Mouse (Mus musculus): ENCODE data around the gene Zfhx3. TPM values are rescaled to one million over a fixed set of nuclear protein-coding genes. Genes with fewer than 3 reads are reported as not detected.

The Zfhx3 gene
- polyA plus RNA-seq, 1 experiment from 2014 or later, result 8.4 TPM

DNA sequence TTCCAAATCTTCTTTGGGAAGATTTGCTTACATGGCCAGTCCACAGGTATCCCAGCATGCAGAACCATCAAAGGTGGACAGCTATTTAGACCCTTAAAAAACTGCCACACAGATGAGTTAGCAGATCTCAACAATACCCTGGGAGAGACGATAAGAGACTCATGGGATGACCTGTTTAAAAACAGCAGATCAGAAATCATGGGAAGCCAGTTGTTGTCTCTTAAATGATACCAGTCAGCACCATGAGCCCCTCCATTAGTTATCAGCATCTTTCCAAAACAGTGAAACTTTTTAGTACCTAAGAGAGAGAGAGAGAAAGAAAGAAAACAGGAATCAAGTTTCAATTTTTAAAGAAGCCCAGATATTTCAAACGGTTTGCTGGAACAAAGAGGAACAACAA lies 1051.7 kb downstream of the Zfhx3 start:
- Histone ChIP-seq H3K36me3 (ENCODE audit: control insufficient read depth, insufficient read depth, low read length) (no peaks in the 10 kb centered on the region), H3K27me3 (ENCODE audit: control insufficient read depth, insufficient read depth, low read length) (no peaks in the 10 kb centered on the region), H3K4me2 (no peak overlapping the region), H3K27ac (ENCODE audit: low read depth, low read length) (no peak overlapping the region), H3K4me1 (ENCODE audit: control insufficient read depth, insufficient read depth, low read length) (no peaks in the 10 kb centered on the region), H3K9me3 (replicated peaks; ENCODE audit: control insufficient read depth, low read length) (no peaks in the 10 kb centered on the region), H3K9ac (ENCODE audit: low read depth, low read length) (no peak overlapping the region), H3K4me3 (ENCODE audit: low read depth, low read length) (no peak overlapping the region)
- 47% methylated on average over 2 of the region's 2 CpGs for WGBS (ENCODE audit: insufficient replicate concordance)
- no peak for ATAC-seq (replicated peaks; ENCODE audit: insufficient number of reproducible peaks, low FRiP score, low TSS enrichment)

GRCm38 (mm10) chr8:108994880-108995279 lies 1052.4 kb downstream of the Zfhx3 start:
- Histone ChIP-seq H3K4me3 (ENCODE audit: low read depth, low read length) (no peak overlapping the region), H3K4me2 (no peak overlapping the region), H3K27me3 (ENCODE audit: control insufficient read depth, insufficient read depth, low read length) (no peaks in the 10 kb centered on the region), H3K9ac (ENCODE audit: low read depth, low read length) (no peak overlapping the region), H3K9me3 (replicated peaks; ENCODE audit: control insufficient read depth, low read length) (no peaks in the 10 kb centered on the region), H3K36me3 (ENCODE audit: control insufficient read depth, insufficient read depth, low read length) (no peaks in the 10 kb centered on the region), H3K27ac (ENCODE audit: low read depth, low read length) (no peak overlapping the region), H3K4me1 (ENCODE audit: control insufficient read depth, insufficient read depth, low read length) (no peaks in the 10 kb centered on the region)
- WGBS (ENCODE audit: insufficient replicate concordance), result 87% methylated on average over 5 of the region's 5 CpGs
- ATAC-seq (replicated peaks; ENCODE audit: insufficient number of reproducible peaks, low FRiP score, low TSS enrichment), result no peak

GRCm38 (mm10) chr8:108997334-108997733 lies 1054.9 kb downstream of the Zfhx3 start:
- 44% methylated on average over 3 of the region's 3 CpGs for WGBS (ENCODE audit: insufficient replicate concordance)
- Histone ChIP-seq H3K4me3 (ENCODE audit: low read depth, low read length) (no peak overlapping the region), H3K4me2 (no peak overlapping the region), H3K4me1 (ENCODE audit: control insufficient read depth, insufficient read depth, low read length) (no peaks in the 10 kb centered on the region), H3K9me3 (replicated peaks; ENCODE audit: control insufficient read depth, low read length) (no peaks in the 10 kb centered on the region), H3K27ac (ENCODE audit: low read depth, low read length) (no peak overlapping the region), H3K9ac (ENCODE audit: low read depth, low read length) (no peak overlapping the region), H3K27me3 (ENCODE audit: control insufficient read depth, insufficient read depth, low read length) (no peaks in the 10 kb centered on the region), H3K36me3 (ENCODE audit: control insufficient read depth, insufficient read depth, low read length) (no peaks in the 10 kb centered on the region)
- ATAC-seq (replicated peaks; ENCODE audit: insufficient number of reproducible peaks, low FRiP score, low TSS enrichment), result no peak

DNA sequence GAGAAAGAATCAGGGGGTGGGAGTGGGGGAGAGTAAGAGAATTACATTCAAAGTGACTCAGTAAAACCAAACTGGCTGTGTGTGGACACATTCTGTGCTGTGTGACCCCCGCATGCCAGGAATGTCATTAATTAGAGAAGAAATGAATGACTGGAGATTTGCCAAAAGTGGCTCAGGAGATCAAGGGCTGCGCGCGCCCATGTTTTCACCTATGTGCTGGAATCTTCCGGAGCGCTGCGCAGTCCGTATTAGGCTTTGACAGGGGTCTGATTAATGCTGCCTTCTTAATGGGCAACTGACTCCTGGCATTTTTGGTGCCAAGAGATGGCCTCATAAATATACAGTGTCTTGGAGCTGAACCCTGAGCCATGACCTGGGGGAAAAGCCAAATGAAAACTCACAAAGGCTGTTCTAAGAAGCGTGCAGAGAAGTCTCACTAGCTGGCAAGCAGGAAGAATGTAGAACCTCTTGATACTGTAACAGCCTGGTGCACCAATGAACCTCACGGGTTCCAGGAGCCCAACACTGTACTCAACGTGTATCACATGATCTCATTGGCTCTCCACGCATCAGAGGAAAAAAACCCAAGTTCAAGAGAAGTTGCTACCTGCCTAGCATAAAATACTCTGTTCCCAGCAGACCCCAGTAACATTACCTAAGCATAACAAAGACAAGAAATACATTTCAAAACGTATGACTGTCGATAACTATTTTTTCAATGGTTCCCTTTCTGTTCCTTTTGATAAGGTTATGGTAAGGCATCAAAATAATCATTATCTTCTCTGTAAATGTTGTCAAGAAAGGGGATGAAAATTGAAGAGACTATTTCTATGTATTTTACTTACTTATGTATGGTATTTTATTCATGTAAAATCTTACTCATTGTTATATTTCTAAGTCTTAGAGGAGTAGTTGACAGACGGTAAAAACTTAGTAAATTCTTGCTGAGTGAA lies 1057.1 kb downstream of the Zfhx3 start:
- Histone ChIP-seq H3K27ac (ENCODE audit: low read depth, low read length) (no peak overlapping the region), H3K36me3 (ENCODE audit: control insufficient read depth, insufficient read depth, low read length) (no peaks in the 10 kb centered on the region), H3K9ac (ENCODE audit: low read depth, low read length) (no peak overlapping the region), H3K4me3 (ENCODE audit: low read depth, low read length) (no peak overlapping the region), H3K4me2 (no peak overlapping the region), H3K27me3 (ENCODE audit: control insufficient read depth, insufficient read depth, low read length) (no peaks in the 10 kb centered on the region), H3K4me1 (ENCODE audit: control insufficient read depth, insufficient read depth, low read length) (no peaks in the 10 kb centered on the region), H3K9me3 (replicated peaks; ENCODE audit: control insufficient read depth, low read length) (no peaks in the 10 kb centered on the region)
- 76% methylated on average over 15 of the region's 15 CpGs for WGBS (ENCODE audit: insufficient replicate concordance)
- ATAC-seq (replicated peaks; ENCODE audit: insufficient number of reproducible peaks, low FRiP score, low TSS enrichment), result no peak

- WGBS (ENCODE audit: insufficient replicate concordance), result 64% methylated on average over 9 of the region's 9 CpGs
Observed at GRCm38 (mm10) chr8:109001031-109001430, 1058.6 kb downstream of the Zfhx3 start.

GRCm38 (mm10) chr8:109001923-109002322 lies 1059.5 kb downstream of the Zfhx3 start:
- Histone ChIP-seq H3K27me3 (ENCODE audit: control insufficient read depth, insufficient read depth, low read length) (no peaks in the 10 kb centered on the region), H3K36me3 (ENCODE audit: control insufficient read depth, insufficient read depth, low read length) (no peaks in the 10 kb centered on the region), H3K9ac (ENCODE audit: low read depth, low read length) (no peak overlapping the region), H3K4me2 (no peak overlapping the region), H3K4me3 (ENCODE audit: low read depth, low read length) (no peak overlapping the region), H3K27ac (ENCODE audit: low read depth, low read length) (no peak overlapping the region), H3K4me1 (ENCODE audit: control insufficient read depth, insufficient read depth, low read length) (no peaks in the 10 kb centered on the region), H3K9me3 (replicated peaks; ENCODE audit: control insufficient read depth, low read length) (no peaks in the 10 kb centered on the region)
- 80% methylated on average over 5 of the region's 5 CpGs for WGBS (ENCODE audit: insufficient replicate concordance)
- no peak for ATAC-seq (replicated peaks; ENCODE audit: insufficient number of reproducible peaks, low FRiP score, low TSS enrichment)

More at GRCm38 (mm10) chr8:109001031-109001430, 1058.6 kb downstream of the Zfhx3 start:
- Histone ChIP-seq H3K27ac (ENCODE audit: low read depth, low read length) (no peak overlapping the region), H3K4me2 (no peak overlapping the region), H3K4me1 (ENCODE audit: control insufficient read depth, insufficient read depth, low read length) (no peaks in the 10 kb centered on the region), H3K27me3 (ENCODE audit: control insufficient read depth, insufficient read depth, low read length) (no peaks in the 10 kb centered on the region), H3K4me3 (ENCODE audit: low read depth, low read length) (no peak overlapping the region), H3K9me3 (replicated peaks; ENCODE audit: control insufficient read depth, low read length) (no peaks in the 10 kb centered on the region), H3K36me3 (ENCODE audit: control insufficient read depth, insufficient read depth, low read length) (no peaks in the 10 kb centered on the region), H3K9ac (ENCODE audit: low read depth, low read length) (no peak overlapping the region)
- ATAC-seq (replicated peaks; ENCODE audit: insufficient number of reproducible peaks, low FRiP score, low TSS enrichment), result no peak

GRCm38 (mm10) chr8:109006986-109007385 lies 1064.5 kb downstream of the Zfhx3 start:
- Histone ChIP-seq H3K4me3 (ENCODE audit: low read depth, low read length) (no peak overlapping the region), H3K4me2 (no peak overlapping the region), H3K4me1 (ENCODE audit: control insufficient read depth, insufficient read depth, low read length) (no peaks in the 10 kb centered on the region), H3K9ac (ENCODE audit: low read depth, low read length) (no peak overlapping the region), H3K36me3 (ENCODE audit: control insufficient read depth, insufficient read depth, low read length) (no peaks in the 10 kb centered on the region), H3K27me3 (ENCODE audit: control insufficient read depth, insufficient read depth, low read length) (no peaks in the 10 kb centered on the region), H3K27ac (ENCODE audit: low read depth, low read length) (no peak overlapping the region), H3K9me3 (replicated peaks; ENCODE audit: control insufficient read depth, low read length) (no peaks in the 10 kb centered on the region)
- WGBS (ENCODE audit: insufficient replicate concordance), result 76% methylated on average over 9 of the region's 9 CpGs
- ATAC-seq (replicated peaks; ENCODE audit: insufficient number of reproducible peaks, low FRiP score, low TSS enrichment), result no peak
